In genomic region chr5:30780699-30781098, GRCm38 (mm10) we compare ENCODE assay signal across 16 mouse cellular contexts. TPM values are rescaled to one million over a fixed set of nuclear protein-coding genes. Genes with fewer than 3 reads are reported as not detected.
DNase-seq lines count a peak whose midpoint lies in the region; ATAC-seq lines count a peak whose summit lies in the region.
"Had no signal": no experiment of that assay in that cellular context is flagged by ENCODE, and none has a peak within 500 bp of the region (broad histone marks: within the 10 kb centered on the region; RNA-seq: fewer than 3 reads in every experiment).

No protein-coding gene starts in this region.

- ATAC-seq in embryonic facial prominence, embryonic 13.5 days (ENCODE audit: insufficient number of reproducible peaks, insufficient read depth, low FRiP score, low TSS enrichment, low read depth) = no peak
- ATAC-seq in hindbrain, embryonic 13.5 days (ENCODE audit: low FRiP score) = no peak
- ATAC-seq in hindbrain, embryonic 16.5 days = no peak
- no peak for ATAC-seq in neural tube, embryonic 13.5 days (ENCODE audit: low read depth)
- ATAC-seq: inflammation-experienced regulatory T-cells, adult 6 months; liver, embryonic 12.5 days had no signal

- no peaks in the 10 kb centered on the region for H3K36me3 ChIP-seq in embryonic facial prominence, embryonic 13.5 days
- H3K36me3 ChIP-seq in embryonic facial prominence, embryonic 10.5 days (replicated peaks) = peaks cover 69% of the 10 kb centered on the region
- H3K36me3 ChIP-seq in hindbrain, embryonic 13.5 days = peaks cover 85% of the 10 kb centered on the region
- H3K36me3 ChIP-seq in hindbrain, embryonic 16.5 days (ENCODE audit: control insufficient read depth, insufficient read depth, low read length) = peaks cover 39% of the 10 kb centered on the region
- H3K36me3 ChIP-seq in neural tube, embryonic 13.5 days = peaks cover 85% of the 10 kb centered on the region
- H3K36me3 ChIP-seq: embryonic facial prominence, embryonic 12.5 days; liver, embryonic 12.5 days had no signal

- no peak overlapping the region for H3K4me3 ChIP-seq in embryonic facial prominence, embryonic 13.5 days
- no peak overlapping the region for H3K4me3 ChIP-seq in embryonic facial prominence, embryonic 10.5 days
- no peak overlapping the region for H3K4me3 ChIP-seq in hindbrain, embryonic 13.5 days
- no peak overlapping the region for H3K4me3 ChIP-seq in hindbrain, embryonic 16.5 days (ENCODE audit: low read length)
- H3K4me3 ChIP-seq in neural tube, embryonic 13.5 days = no peak overlapping the region
- H3K4me3 ChIP-seq: embryonic facial prominence, embryonic 12.5 days; forebrain, embryonic 12.5 days; liver, embryonic 12.5 days; myocyte had no signal

- no peak for DNase-seq in embryonic facial prominence, embryonic 10.5 days (ENCODE audit: low spot score)
- no peak for DNase-seq in neural tube, embryonic 10.5 days (ENCODE audit: extremely low spot score, low spot score)
- no peak for DNase-seq in natural killer cell, adult 2 months (ENCODE audit: low spot score in 2 of 2)
- DNase-seq in adrenal gland, postnatal 25 days = no peak
- DNase-seq: adrenal gland, adult 2 months; spleen, adult 18-20 months had no signal

- 0 out of 2 replicates have a peak, but pooled peaks cover 3% of the 10 kb centered on the region for H3K4me1 ChIP-seq in embryonic facial prominence, embryonic 13.5 days
- peaks cover 4% of the 10 kb centered on the region; the same call in 1 of the 2 replicates for H3K4me1 ChIP-seq in embryonic facial prominence, embryonic 10.5 days
- peaks cover 7% of the 10 kb centered on the region for H3K4me1 ChIP-seq in hindbrain, embryonic 13.5 days (replicated peaks)
- H3K4me1 ChIP-seq in hindbrain, embryonic 16.5 days (ENCODE audit: control insufficient read depth, insufficient read depth, low read depth, low read length) = no peaks in the 10 kb centered on the region
- H3K4me1 ChIP-seq in neural tube, embryonic 13.5 days (replicated peaks) = peaks cover 9% of the 10 kb centered on the region
- H3K4me1 ChIP-seq: embryonic facial prominence, embryonic 12.5 days; forebrain, embryonic 12.5 days; liver, embryonic 12.5 days had no signal

- no peak overlapping the region for H3K27ac ChIP-seq in embryonic facial prominence, embryonic 13.5 days
- no peak overlapping the region for H3K27ac ChIP-seq in embryonic facial prominence, embryonic 10.5 days (replicated peaks)
- H3K27ac ChIP-seq in hindbrain, embryonic 13.5 days = peak overlapping the region; percentile 58
- no peak overlapping the region for H3K27ac ChIP-seq in hindbrain, embryonic 16.5 days (ENCODE audit: low read depth, low read length)
- H3K27ac ChIP-seq in neural tube, embryonic 13.5 days (replicated peaks) = 0 out of 2 replicates have a peak overlapping the region, but pooled peaks have one; percentile 1
- H3K27ac ChIP-seq: embryonic facial prominence, embryonic 12.5 days; forebrain, embryonic 12.5 days; kidney, postnatal 0 days; liver, embryonic 12.5 days had no signal

- 0 out of 2 replicates have a peak overlapping the region, but pooled peaks have one; percentile 6 for H3K9ac ChIP-seq in embryonic facial prominence, embryonic 13.5 days
- H3K9ac ChIP-seq in hindbrain, embryonic 13.5 days = 0 out of 2 replicates have a peak overlapping the region, but pooled peaks have one; percentile 8
- H3K9ac ChIP-seq in hindbrain, embryonic 16.5 days (ENCODE audit: low read depth, low read length) = no peak overlapping the region
- H3K9ac ChIP-seq in neural tube, embryonic 13.5 days = no peak overlapping the region
- H3K9ac ChIP-seq: embryonic facial prominence, embryonic 12.5 days; forebrain, embryonic 12.5 days; liver, embryonic 12.5 days had no signal

- no peaks in the 10 kb centered on the region for H3K27me3 ChIP-seq in embryonic facial prominence, embryonic 13.5 days
- H3K27me3 ChIP-seq in embryonic facial prominence, embryonic 10.5 days (replicated peaks; ENCODE audit: low read depth, poor library complexity, severe bottlenecking) = no peaks in the 10 kb centered on the region
- H3K27me3 ChIP-seq in hindbrain, embryonic 13.5 days = no peaks in the 10 kb centered on the region
- H3K27me3 ChIP-seq in hindbrain, embryonic 16.5 days (replicated peaks; ENCODE audit: control insufficient read depth, insufficient read depth, low read length) = no peaks in the 10 kb centered on the region
- H3K27me3 ChIP-seq in neural tube, embryonic 13.5 days = no peaks in the 10 kb centered on the region
- H3K27me3 ChIP-seq: embryonic facial prominence, embryonic 12.5 days; forebrain, embryonic 12.5 days had no signal

- no peaks in the 10 kb centered on the region for H3K9me3 ChIP-seq in embryonic facial prominence, embryonic 13.5 days
- no peaks in the 10 kb centered on the region for H3K9me3 ChIP-seq in embryonic facial prominence, embryonic 10.5 days
- no peaks in the 10 kb centered on the region for H3K9me3 ChIP-seq in hindbrain, embryonic 13.5 days
- no peaks in the 10 kb centered on the region for H3K9me3 ChIP-seq in hindbrain, embryonic 16.5 days (ENCODE audit: control insufficient read depth, low read length)
- H3K9me3 ChIP-seq in neural tube, embryonic 13.5 days = no peaks in the 10 kb centered on the region
- H3K9me3 ChIP-seq: embryonic facial prominence, embryonic 12.5 days; forebrain, embryonic 12.5 days; liver, embryonic 12.5 days had no signal

- H3K4me2 ChIP-seq in embryonic facial prominence, embryonic 13.5 days = no peak overlapping the region
- H3K4me2 ChIP-seq in hindbrain, embryonic 13.5 days = no peak overlapping the region
- H3K4me2 ChIP-seq in hindbrain, embryonic 16.5 days (ENCODE audit: low read length) = no peak overlapping the region
- no peak overlapping the region for H3K4me2 ChIP-seq in neural tube, embryonic 13.5 days
- H3K4me2 ChIP-seq: embryonic facial prominence, embryonic 12.5 days; forebrain, embryonic 12.5 days; liver, embryonic 12.5 days had no signal

- WGBS in embryonic facial prominence, embryonic 13.5 days = 69% methylated on average over 9 of the region's 9 CpGs
- 86% methylated on average over 9 of the region's 9 CpGs for WGBS in embryonic facial prominence, embryonic 10.5 days
- 84% methylated on average over 9 of the region's 9 CpGs for WGBS in hindbrain, embryonic 13.5 days
- WGBS in hindbrain, embryonic 16.5 days = 78% methylated on average over 9 of the region's 9 CpGs
- 78% methylated on average over 9 of the region's 9 CpGs for WGBS in neural tube, embryonic 13.5 days

RNA-seq across cellular contexts. Expression of gene Mapre3, which starts 33.7 kb away (rescaled TPM):
- 23.9 and 25.8 TPM in 2 replicates for polyA plus RNA-seq in embryonic facial prominence, embryonic 13.5 days (2015; fragmentation: Nextera tagmentation; extraction: Ambion mirVana)
- polyA plus RNA-seq in embryonic facial prominence, embryonic 10.5 days (2016; fragmentation: Nextera tagmentation; extraction: Ambion mirVana) = 15.2 and 15.5 TPM in 2 replicates
- polyA plus RNA-seq in hindbrain, embryonic 13.5 days (2015; fragmentation: Nextera tagmentation; extraction: Ambion mirVana) = 108 and 115 TPM in 2 replicates
- polyA plus RNA-seq in hindbrain, embryonic 16.5 days (2015; fragmentation: Nextera tagmentation; extraction: Ambion mirVana) = 151 and 153 TPM in 2 replicates
- polyA plus RNA-seq in neural tube, embryonic 13.5 days (2015; fragmentation: Nextera tagmentation; extraction: Ambion mirVana) = 107 and 116 TPM in 2 replicates
- 51.8 and 62.9 TPM in 2 replicates for total RNA-seq in adrenal gland, postnatal 25 days (2021)

Comparison
In these comparisons a context has a peak if more than half of its experiments do, and no peak if none do; other contexts are left out.
1. H3K27ac ChIP-seq: peak in hindbrain, embryonic 13.5 days (single experiment) and neural tube, embryonic 13.5 days (single experiment); none in embryonic facial prominence, embryonic 13.5 days (single experiment), embryonic facial prominence, embryonic 10.5 days (single experiment) and hindbrain, embryonic 16.5 days (single experiment).
2. H3K9ac ChIP-seq: peak in embryonic facial prominence, embryonic 13.5 days (single experiment) and hindbrain, embryonic 13.5 days (single experiment); none in hindbrain, embryonic 16.5 days (single experiment) and neural tube, embryonic 13.5 days (single experiment).